Mouse (Mus musculus) CH12.LX (cell line): Measurements from ENCODE around the gene Olfm4. TPM values are rescaled to one million over a fixed set of nuclear protein-coding genes. Genes with fewer than 3 reads are reported as not detected.

Experiments used
- DNase-seq: peaks from one replicate; pipeline ENCODE4 v3.0.0-alpha.2; 2013; ENCODE audit errors: extremely low read depth
- H3K27ac ChIP-seq: 2 replicates; pipeline ENCODE4 v1.5.1; 2012; ENCODE audit warnings: low read depth, mild to moderate bottlenecking, control low read depth, moderate library complexity; ENCODE audit not compliant: insufficient read depth
- H3K27me3 ChIP-seq: replicated peaks from 2 replicates; pipeline ENCODE3; 2012; ENCODE audit warnings: inconsistent platforms
- H3K36me3 ChIP-seq, 2 experiments: replicated peaks in 1 of 2; 2 replicates each; pipeline versions ENCODE3 to v1.6.1; 2012; ENCODE audit warnings: inconsistent platforms in 1 of 2, low read length in 1 of 2, mild to moderate bottlenecking in 1 of 2, mixed read lengths in 1 of 2, moderate library complexity in 1 of 2; ENCODE audit not compliant: control insufficient read depth in 1 of 2, insufficient read depth in 1 of 2
- H3K4me1 ChIP-seq, 2 experiments: 2 replicates each; pipeline ENCODE4 v1.6.1; 2012; ENCODE audit warnings: inconsistent platforms in 1 of 2, moderate library complexity in 1 of 2; ENCODE audit not compliant: insufficient read depth in 2 of 2, control insufficient read depth in 1 of 2
- H3K4me2 ChIP-seq: 2 replicates; pipeline ENCODE4 v1.6.1; 2012; ENCODE audit warnings: low read depth, mild to moderate bottlenecking, control low read depth; ENCODE audit not compliant: poor library complexity, insufficient read depth, severe bottlenecking
- H3K4me3 ChIP-seq, 3 experiments: fragments of 150-350 bp in 1 of 3; sonication (generic) in 1 of 3; replicated peaks in 1 of 3; 2 replicates each; pipeline versions ENCODE3 to v1.5.1; 2011 to 2012; ENCODE audit warnings: low read depth in 2 of 3, low read length in 2 of 3, mild to moderate bottlenecking in 2 of 3, moderate library complexity in 2 of 3, control low read depth in 1 of 3, improper control_type of control experiment in 1 of 3, inconsistent platforms in 1 of 3, mixed read lengths in 1 of 3; ENCODE audit not compliant: poor library complexity in 1 of 3
- H3K79me2 ChIP-seq: replicated peaks from 2 replicates; pipeline ENCODE4 v1.6.1; 2012; ENCODE audit warnings: mild to moderate bottlenecking, moderate library complexity; ENCODE audit not compliant: control insufficient read depth, poor library complexity, insufficient read depth, severe bottlenecking; ENCODE audit errors: extremely low read depth
- H3K9ac ChIP-seq: 2 replicates; pipeline ENCODE4 v1.6.1; 2012; ENCODE audit warnings: low read depth, mild to moderate bottlenecking, control low read depth, moderate library complexity; ENCODE audit not compliant: insufficient read depth
- H3K9me3 ChIP-seq: replicated peaks from 2 replicates; pipeline ENCODE3; 2012; ENCODE audit warnings: low read length, inconsistent platforms, mixed read lengths
- CHD1 ChIP-seq: IDR thresholded peaks from 2 replicates; pipeline ENCODE4 v1.6.1; 2012; ENCODE audit warnings: low read depth, low read length, improper control_type of control experiment, inconsistent platforms
- CHD2 ChIP-seq: IDR thresholded peaks from 2 replicates; pipeline ENCODE4 v1.6.1; 2011; ENCODE audit warnings: low read length, improper control_type of control experiment
- IRF4 ChIP-seq: IDR thresholded peaks from 2 replicates; pipeline ENCODE4 v1.6.1; 2014; ENCODE audit warnings: low read depth, mild to moderate bottlenecking, inconsistent platforms, low read length, improper control_type of control experiment
- JUND ChIP-seq: conservative IDR thresholded peaks from 2 replicates; pipeline ENCODE4 v1.6.1; 2011; ENCODE audit warnings: low read depth, low read length, improper control_type of control experiment
- MAZ ChIP-seq: IDR thresholded peaks from 2 replicates; pipeline ENCODE4 v1.6.1; 2012; ENCODE audit warnings: low read depth, mild to moderate bottlenecking, inconsistent platforms, low read length, improper control_type of control experiment, moderate library complexity
- MEF2A ChIP-seq: IDR thresholded peaks from 2 replicates; pipeline ENCODE4 v1.6.1; 2014; ENCODE audit warnings: low read depth, mild to moderate bottlenecking, inconsistent platforms, low read length, improper control_type of control experiment, borderline replicate concordance
- MXI1 ChIP-seq: IDR thresholded peaks from 2 replicates; pipeline ENCODE4 v1.6.1; 2011; ENCODE audit warnings: mild to moderate bottlenecking, low read depth, low read length, improper control_type of control experiment
- NRF1 ChIP-seq: IDR thresholded peaks from 2 replicates; pipeline ENCODE4 v1.6.1; 2014; ENCODE audit warnings: low read depth, mild to moderate bottlenecking, inconsistent platforms, low read length, improper control_type of control experiment, moderate library complexity
- SMC3 ChIP-seq: IDR thresholded peaks from 2 replicates; pipeline ENCODE4 v1.6.1; 2011; ENCODE audit warnings: low read depth, low read length, improper control_type of control experiment
- TBP ChIP-seq: conservative IDR thresholded peaks from 2 replicates; pipeline ENCODE4 v1.6.1; 2011; ENCODE audit warnings: low read depth, low read length, improper control_type of control experiment
- UBTF ChIP-seq: IDR thresholded peaks from 2 replicates; pipeline ENCODE4 v1.6.1; 2012; ENCODE audit warnings: low read depth, mild to moderate bottlenecking, inconsistent platforms, low read length, improper control_type of control experiment, moderate library complexity
- ZC3H11A ChIP-seq: IDR thresholded peaks from 2 replicates; pipeline ENCODE4 v1.6.1; 2012; ENCODE audit warnings: low read depth, mild to moderate bottlenecking, inconsistent platforms, low read length, improper control_type of control experiment
- ZKSCAN1 ChIP-seq: IDR thresholded peaks from 2 replicates; pipeline ENCODE4 v1.6.1; 2012; ENCODE audit warnings: low read depth, inconsistent platforms, low read length, improper control_type of control experiment, borderline replicate concordance
- ZNF384 ChIP-seq: IDR thresholded peaks from 2 replicates; pipeline ENCODE4 v1.6.1; 2012; ENCODE audit warnings: low read depth, low read length, improper control_type of control experiment, inconsistent platforms
- dilution Hi-C: fragments of 300-500 bp; cut with MboI; formaldehyde crosslinking; loops from 2 replicates; pipeline ENCODE4 v1.14.3; 2020; ENCODE audit warnings: low sequenced_read_pairs; ENCODE audit not compliant: extremely low pct_unique_long_range_greater_than_20kb, extremely low pct_ligation_motif_present
- in situ Hi-C: fragments of 300-500 bp; cut with MboI; formaldehyde crosslinking; loops from 3 replicates; pipeline ENCODE4 v1.14.3; 2019; ENCODE audit warnings: low sequenced_read_pairs, low pct_ligation_motif_present, low pct_unique_long_range_greater_than_20kb, mixed read lengths
- polyA plus RNA-seq: library from polyadenylated mRNA; unstranded; fragments of >175 nt; gene quantifications from 2 replicates; pipeline ENCODE4 v1.2.1, GENCODE M21; 2012; ENCODE audit warnings: low read depth; ENCODE audit not compliant: insufficient read length
- total RNA-seq, 2 experiments: library from RNA; depleted of rRNA; stranded (reverse); fragments of 300-350 nt in 1 of 2; fragments of >200 nt in 1 of 2; gene quantifications; 2 replicates each; pipeline ENCODE4 v1.2.3; 2012 to 2014

Olfm4 gene
- total and polyA plus RNA-seq, 3 experiments = 6.8 to 24.9 (median 13.8) TPM

GRCm38 (mm10) chr14:80039645-80040272 lies 55.9 kb downstream of the Olfm4 start:
- no peak for DNase-seq
- Histone ChIP-seq H3K4me2 (no peak overlapping the region), H3K9me3 (no peaks in the 10 kb centered on the region), H3K27me3 (no peaks in the 10 kb centered on the region), H3K27ac (no peak overlapping the region), H3K9ac (no peak overlapping the region), H3K79me2 (no peaks in the 10 kb centered on the region), H3K36me3 (no peaks in the 10 kb centered on the region), H3K4me3 (no peak overlapping the region), H3K4me1 (no peaks in the 10 kb centered on the region)
- in situ Hi-C loops (no loop called here), dilution Hi-C loops (no loop called here)
- no peak for TF ChIP-seq UBTF
- TF ChIP-seq JUND = no peak
- no peak for TF ChIP-seq ZKSCAN1

DNA sequence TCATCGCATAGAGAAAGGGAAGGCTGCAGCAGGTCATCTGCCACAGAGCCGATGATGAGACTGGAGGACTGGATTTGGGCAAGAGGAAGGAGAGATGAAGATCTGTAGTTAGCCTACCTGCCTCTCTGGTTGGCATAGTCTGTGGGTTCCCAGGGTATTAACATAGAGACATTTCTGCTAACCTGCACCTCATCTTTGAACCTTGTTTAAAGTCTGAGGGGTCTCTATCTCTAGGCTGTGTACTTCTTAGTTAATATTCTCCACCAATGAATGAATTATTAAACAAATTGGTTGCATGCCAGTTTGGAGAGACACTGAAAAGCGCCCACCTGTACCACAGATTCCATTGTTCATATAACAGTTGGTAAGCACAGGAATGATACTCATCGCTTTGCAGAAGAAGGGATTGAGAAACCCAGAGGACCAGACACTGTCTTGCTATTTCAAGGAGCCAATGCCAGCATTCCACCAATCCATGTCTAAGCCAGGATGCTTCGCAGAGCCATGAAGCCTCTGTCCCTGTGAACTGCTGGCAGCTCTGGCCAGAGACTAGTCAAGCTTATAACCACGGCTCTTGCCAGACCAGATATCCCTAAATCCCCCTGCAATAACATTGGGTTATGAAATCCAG lies 62.3 kb downstream of the Olfm4 start:
- in situ Hi-C loops (no loop called here), dilution Hi-C loops (no loop called here)
- Histone ChIP-seq H3K4me2 (no peak overlapping the region), H3K9ac (no peak overlapping the region), H3K27ac (no peak overlapping the region), H3K36me3 (no peaks in the 10 kb centered on the region), H3K4me1 (no peaks in the 10 kb centered on the region), H3K9me3 (no peaks in the 10 kb centered on the region), H3K79me2 (no peaks in the 10 kb centered on the region), H3K4me3 (no peak overlapping the region), H3K27me3 (no peaks in the 10 kb centered on the region)
- DNase-seq = no peak
- no peak for TF ChIP-seq IRF4
- no peak for TF ChIP-seq CHD1
- TF ChIP-seq TBP = no peak
- no peak for TF ChIP-seq MEF2A
- no peak for TF ChIP-seq MXI1
- no peak for TF ChIP-seq MAZ
- no peak for TF ChIP-seq NRF1
- no peak for TF ChIP-seq ZNF384
- TF ChIP-seq CHD2 = no peak
- no peak for TF ChIP-seq ZC3H11A
- no peak for TF ChIP-seq SMC3
